Mouse (Mus musculus) CD4-positive helper T cell, adult 2 months (primary cell): ENCODE measurements at regions not wholly inside any gene's neighbourhood (a gene's known extent, or its start where the extent isn't known, plus 50 kb on each side); places are given as distances from the start of the nearest gene placed in this dataset.
A peak's percentile ranks its signal among the peaks of the same experiment; 100 is the strongest.

ENCODE experiments used
- DNase-seq: peaks from one replicate; pipeline ENCODE4 v3.0.0-alpha.2; 2012; ENCODE audit warnings: low read depth, missing footprints, low spot score

DNA sequence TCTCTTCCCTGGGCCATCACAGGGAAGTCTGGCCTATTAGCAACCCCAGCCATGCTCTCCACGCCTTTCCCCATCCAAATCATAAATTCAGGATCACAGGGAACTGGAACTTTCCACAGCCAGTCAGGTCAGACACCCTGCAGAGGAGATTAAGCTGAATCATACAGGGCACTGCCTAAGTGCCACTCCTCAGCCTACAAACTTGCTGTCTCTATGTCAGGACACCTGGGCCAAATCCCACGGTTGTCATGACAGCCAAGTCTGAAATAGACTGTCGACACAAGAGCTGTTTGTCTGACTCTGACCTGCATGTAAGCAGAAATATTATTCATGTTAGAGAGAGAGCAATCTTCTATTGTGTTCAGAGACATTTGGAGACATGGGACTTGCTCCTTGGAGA, 374.0 kb upstream of the Trib2 start:
- DNase-seq, result no peak

DNA sequence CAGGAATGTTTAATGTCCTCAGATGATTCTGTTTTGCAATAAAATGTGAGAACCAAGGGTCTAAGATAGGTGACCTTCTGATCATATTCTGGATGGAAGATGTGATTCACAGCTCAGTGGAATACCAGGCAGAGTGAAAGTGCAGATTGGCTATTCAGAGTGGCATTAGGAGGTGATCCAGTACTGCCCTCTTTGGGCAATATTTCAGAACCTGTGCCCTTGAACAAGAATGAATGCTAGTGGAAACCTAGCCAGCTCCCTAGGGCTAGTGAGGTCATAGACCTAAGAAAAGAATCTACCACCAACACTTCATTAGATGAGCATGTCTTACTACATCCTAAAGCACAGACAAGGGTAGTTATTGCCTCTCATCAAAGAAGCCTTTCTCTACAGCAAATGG, 372.7 kb upstream of the Trib2 start:
- DNase-seq, result no peak

DNA sequence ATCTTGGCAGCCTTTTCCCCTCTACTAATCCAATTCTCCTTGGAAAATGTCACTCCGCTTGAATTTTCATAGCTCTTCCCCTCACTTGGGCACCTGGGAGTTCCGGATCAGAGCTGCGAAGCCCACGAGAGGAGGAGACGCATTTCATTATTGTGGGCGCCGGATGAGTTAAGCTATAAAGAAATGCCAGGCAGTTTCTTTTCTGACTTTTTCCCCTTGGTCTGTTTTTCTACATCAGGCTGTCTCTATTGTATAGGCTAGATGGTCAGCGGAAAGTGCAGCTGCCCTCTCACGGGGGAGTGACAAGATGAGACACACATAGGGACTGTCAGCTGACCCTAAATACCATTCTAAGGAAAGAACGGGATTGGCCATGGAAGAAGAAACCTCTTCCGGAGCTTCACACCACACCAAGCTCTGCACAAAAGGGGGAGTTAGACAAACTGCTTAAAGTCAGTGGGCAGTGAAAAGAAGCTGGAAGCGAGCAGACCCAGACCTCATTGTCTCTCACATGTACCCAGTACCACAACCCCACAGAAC, 369.3 kb upstream of the Trib2 start:
- peak; percentile 16 for DNase-seq

DNA sequence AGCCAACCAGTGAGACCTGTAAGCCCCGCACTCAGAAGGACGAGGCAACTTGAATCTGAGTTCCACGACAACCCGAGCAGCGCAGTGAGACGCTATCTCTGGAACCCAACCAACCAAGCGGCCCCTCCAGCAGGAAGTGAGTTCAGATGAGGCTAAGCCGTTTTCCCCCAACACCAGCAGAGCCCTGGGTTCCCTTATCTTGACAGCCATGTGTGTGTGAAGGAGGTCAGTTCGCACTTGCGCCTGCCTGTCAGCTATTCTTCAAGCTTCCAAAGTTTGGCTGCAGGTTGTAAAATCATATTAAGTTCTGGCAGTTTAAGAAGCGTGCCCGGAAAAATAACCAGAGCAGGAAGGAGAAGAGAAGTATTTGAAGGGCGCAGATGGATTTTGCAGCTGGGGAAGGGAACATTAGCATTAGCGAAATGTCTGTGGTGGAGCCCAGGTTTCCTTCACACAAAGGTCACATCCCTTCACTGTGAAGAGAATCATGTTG, 368.8 kb upstream of the Trib2 start:
- peak; percentile 49 for DNase-seq

DNA sequence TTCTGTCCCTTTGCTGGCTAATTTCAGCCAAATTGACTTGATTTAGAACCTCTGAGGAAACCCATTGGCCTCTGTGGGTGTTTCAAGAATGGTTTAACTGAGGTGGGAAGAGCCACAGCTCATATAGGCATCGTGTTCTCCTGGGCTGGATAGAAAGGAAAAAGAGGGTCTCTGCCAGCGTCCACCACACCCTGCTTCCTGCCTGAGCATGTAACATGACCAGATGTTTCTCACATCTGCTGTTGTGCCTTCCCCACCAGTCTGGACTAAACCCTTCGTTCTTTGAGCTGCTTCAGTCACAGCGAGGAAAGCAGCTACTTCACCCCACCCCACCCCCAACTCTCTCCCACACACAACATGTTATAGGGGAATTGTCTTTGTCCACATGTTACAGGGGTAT, 366.3 kb upstream of the Trib2 start:
- no peak for DNase-seq

DNA sequence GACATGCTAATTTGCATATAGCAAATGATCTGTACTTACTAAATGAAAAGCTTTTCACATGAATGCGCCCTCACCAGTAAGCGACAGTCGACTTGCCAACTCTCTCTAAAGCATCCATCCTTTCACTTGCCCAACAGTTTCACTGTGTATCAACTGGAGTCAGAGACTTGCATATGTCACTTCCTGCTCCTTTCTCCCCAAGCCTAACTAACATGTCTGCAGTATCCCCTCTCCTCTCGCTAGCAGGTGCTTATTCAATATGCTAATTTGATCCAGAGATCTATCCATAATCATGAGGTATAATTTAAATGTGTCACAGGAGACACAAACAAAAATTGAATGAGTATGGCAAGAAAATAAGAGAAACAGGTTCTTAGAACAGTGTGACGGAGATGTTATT, 364.9 kb upstream of the Trib2 start:
- no peak for DNase-seq

DNA sequence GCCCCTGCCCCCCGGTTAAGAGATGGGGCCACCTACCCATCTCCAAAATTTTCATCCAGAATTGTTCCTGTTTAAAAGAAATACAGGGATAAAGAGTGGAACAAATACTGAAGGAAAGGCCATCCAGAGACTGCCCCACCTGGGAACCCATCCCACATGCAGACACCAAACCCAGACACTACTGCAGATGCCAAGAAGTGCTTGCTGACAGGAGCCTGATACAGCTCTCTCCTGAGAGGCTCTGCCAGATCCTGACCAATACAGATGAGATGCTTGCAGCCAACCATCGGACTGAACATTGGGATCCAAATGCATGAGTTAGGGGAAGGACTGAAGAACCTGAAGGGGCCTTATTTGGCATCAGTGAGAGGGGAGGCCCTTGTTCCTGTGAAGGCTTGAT, 363.2 kb upstream of the Trib2 start:
- no peak for DNase-seq

DNA sequence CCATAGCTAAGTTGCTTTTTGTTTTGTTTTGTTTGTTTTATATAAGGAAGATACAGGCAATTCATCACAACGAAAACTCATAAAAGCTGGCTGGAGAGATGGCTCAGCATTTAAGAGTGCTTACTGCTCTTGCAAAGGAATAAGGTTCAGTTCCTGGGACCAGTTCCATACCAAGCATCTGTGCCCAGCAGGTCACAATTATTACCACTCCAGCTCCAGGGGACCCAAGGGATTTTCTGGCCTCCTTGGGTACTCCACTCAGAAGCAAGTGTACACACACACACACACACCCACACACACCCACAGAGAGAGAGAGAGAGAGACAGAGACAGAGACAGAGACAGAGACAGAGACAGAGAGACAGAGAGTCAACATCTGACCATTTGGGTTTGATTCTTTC, 359.6 kb upstream of the Trib2 start:
- no peak for DNase-seq

DNA sequence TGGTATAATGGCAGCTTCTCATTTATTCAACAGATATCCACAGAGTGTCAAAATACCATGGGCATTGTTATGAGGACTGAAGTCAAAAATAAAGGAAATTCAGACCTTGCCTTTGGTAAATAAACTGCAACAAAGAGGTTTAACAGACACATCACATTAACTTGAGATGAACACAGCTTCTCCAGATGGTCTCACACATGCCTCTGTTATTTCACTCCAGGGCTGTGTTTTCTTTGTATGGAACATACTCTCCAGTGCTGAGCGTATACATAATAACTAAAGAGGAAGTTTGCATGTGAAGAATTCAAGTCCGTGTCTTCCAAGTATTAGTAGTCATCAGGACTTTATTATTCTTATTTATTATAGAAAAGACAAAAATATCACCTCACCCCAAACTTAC, 355.5 kb upstream of the Trib2 start:
- DNase-seq, result no peak

DNA sequence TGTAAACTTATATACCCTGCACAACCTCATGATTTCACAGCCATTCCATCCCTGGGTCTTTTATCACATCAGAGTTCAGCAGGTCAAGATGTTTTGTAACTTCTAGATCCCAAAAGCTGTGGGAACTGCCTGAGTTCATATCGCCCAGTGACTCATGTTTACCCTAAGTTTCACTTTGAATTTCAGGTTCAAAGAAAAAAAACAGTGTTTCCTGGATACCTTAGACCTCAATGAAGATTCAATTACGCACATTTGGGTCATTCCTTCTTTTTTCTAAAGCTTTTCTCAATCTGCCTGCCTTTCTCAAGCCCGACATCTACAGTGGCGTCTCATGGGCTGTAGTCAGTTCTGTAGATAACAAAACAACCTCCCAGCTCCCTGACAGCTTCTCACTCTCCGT, 354.9 kb upstream of the Trib2 start:
- DNase-seq, result peak; percentile 78

DNA sequence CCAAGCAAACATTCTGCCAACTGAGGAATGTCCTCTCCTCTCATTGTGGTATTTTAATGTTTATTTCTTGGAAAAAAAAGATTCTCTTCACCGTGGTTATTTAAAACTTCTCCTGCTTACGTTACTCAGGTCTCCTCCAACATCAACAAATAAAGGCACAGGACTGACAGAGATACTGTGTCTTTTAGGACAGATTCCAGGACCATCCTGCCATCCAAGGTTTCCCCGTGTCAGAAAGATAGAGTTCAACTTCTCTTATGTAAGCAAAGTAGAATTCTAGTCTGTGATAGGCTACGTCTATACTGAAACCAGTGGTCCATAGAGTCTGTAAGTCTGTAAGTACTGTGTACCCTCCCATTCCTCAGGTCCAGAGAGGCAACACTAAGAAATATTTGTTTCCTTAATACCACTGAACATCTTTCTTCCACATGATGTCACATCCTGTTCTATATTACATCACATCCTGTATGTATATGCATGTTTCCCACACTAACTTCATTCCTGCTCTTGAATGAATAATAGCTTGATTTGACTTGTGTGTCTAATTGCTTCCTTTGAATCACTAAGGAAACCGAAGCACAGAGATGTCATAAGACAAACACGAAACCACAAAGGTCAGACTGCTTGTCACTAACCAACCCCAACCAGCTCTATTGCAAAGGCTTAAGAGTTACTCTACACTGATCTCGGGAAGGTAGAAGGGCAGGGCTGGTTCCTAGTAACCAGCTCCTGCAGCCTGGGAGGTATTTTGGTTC, 353.2 kb upstream of the Trib2 start:
- peak; percentile 88 for DNase-seq

DNA sequence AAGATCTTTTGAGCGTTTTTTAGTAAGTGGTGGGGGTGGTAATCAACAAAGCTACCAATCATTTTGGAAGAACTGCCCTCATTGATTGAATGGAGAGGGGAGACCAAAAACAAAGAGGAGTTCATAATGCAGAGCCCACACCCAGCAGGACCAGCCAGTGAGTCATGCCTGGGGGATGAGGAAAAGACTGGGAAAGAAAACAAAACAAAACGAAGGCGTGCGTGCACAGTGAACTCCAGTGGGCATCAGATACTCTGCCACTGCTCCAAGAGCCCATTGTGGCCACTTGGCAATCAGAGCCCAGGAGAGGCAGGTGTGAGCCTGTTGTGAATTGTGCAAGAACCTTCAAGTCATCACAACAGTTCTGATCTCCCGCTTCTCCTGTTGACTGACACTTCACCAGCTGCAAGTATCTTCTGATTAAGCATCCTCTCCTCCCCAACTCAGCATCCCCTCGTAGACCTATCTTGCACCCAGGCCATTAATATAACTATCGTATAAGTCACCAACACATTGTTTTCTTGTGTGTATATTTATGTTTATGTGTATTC, 351.1 kb upstream of the Trib2 start:
- DNase-seq, result no peak

DNA sequence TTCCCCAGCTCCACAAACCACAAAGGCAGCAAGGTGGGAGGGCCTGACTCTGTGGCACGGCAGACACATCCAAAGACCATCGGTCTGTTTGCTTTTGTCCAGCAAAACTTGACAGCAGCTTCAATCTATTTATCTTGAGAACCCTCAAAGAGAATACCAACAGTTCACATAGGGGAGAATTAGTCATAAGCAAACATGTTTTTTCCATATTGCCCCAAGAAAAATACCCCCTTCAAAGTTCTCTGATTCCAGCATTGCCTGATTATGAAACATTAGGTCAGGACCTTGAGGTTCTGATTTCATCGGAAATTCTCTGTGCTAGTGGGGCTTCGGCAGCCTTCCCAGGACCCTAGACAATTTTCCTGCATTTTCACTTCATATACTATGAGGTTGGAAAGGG, 348.4 kb upstream of the Trib2 start:
- no peak for DNase-seq

DNA sequence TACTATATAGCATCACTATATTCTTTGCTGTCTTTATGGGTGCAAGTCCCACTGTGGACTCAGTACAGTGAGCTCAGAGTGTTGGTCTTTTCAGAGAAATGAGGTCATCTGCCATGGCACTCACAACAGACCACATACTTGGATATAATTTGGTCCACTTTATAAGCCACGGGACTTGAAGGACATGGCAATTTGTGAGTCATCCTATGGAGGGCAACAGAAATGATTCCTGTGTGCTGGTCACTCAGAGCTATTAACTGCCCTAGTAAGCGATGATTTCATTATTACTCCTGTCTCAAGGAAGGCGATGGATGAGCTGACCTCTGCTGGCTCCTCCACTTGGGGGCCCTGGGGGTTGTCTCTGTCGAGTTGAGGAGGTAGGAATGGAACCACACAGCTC, 345.2 kb upstream of the Trib2 start:
- DNase-seq, result no peak

DNA sequence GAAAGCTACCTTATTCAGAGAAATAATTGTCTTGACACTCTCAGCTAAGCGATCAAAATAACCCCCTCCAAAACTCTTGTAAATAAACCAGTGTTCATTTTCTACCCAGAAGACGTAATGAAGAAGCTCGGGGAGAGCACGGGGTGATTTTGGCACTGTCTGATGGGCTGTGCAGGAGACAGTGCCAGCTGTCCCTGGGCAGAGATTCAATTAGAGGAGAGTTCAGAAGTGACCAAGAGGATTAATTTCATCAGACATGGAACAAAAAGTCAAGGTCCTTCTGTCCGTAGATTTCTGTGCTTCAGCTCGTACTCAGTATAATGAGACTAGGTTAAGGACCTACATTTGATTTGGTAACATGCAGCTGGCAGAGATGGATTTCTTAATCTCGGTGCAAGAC, 341.2 kb upstream of the Trib2 start:
- DNase-seq, result no peak

DNA sequence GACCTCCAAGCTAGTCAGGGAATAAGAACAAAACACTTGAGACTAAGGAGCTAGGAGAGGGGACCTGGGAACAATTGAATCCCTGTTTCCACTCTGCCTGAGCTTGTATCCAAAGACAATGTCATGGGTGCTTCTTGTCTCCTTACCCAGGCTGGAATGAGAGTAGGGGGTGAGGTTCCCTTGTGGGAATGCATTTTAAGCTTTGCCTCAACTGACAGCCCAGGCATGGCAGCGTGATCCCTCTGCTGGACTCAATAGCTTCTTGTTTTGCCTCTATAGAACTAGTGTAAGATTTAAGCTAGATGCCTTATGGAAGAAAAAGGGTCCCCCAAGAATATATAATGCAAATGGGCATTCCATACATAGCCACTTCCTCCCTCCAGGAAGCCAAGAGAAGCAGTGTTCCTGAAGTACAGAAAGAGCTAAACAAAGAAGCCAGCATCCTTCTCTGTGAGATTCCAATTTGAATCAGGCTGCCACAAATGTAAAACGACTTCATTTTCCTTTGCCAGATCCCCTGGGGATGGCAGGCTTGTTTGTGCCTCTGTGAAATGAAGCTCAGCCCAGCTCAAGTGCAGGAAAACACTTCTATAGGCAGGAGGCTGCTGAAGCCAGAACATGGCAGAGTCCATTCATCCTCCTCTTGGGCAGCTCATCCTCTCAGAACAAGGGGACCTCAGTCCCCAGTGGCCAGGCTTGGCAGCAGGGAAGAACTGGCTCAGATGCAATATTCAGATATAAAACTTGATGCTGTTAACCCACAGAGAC, 339.3 kb upstream of the Trib2 start:
- no peak for DNase-seq

DNA sequence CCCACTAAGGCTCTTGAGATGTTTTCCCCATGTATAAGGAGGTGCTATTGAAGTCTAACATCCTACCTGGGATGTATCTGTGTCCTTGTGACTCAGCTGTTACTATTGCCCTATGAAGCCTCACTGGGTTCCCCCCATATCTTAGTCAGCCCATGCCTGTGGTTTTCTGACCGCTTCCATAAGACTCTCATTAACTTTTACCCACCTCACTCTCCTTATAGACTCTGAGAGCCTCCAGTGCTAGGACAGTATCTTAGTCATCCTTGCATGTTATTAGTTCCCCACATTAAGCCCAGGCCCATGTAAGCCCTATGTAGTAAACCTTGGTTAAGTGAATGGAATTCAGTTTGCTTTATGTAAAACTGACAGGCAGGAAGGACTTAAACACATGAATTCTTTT, 337.5 kb upstream of the Trib2 start:
- no peak for DNase-seq

DNA sequence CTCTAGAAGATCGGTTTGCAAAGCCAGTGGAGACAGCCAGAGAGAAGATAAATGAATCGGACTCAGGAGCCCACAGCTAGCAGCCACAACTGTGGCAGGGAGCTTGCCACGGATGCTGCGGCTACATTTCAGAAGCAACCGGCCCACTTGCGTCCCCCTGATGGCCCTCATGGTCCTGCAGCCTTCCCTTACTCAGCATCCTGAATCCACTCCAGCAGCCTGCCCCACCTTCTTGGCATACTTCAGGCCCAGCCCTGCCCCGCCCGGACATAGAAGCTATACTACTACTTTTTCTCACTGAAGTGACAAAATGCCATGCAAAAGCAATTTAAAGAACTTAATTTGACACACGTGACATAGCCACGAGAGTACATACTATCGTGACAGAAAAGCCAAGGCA, 335.4 kb upstream of the Trib2 start:
- DNase-seq, result no peak

DNA sequence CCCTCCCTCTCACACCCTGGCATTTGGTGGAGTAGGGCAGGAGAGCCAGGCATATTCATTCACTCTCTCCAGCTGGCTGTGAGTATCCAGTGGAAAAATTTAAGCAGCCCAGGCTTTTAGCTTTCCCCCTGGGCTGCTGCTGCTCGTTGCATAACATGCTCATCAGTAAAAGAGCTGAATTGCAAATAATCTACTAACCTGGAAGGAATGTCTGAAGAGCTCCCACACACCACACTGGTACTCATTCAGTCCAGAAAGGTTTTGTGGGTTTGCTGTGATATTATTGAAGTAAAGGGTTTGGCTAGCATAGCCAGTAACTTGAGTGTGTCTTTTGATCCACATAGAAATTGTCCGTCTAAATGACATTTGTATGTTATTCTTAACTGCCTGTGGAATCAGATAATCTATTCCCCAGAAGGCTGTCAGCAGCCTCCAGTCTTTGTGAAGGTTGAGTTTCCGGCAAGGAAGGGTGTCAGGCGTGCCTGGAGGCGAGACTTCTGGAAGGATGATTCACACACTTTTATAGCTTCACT, 334.5 kb upstream of the Trib2 start:
- no peak for DNase-seq

DNA sequence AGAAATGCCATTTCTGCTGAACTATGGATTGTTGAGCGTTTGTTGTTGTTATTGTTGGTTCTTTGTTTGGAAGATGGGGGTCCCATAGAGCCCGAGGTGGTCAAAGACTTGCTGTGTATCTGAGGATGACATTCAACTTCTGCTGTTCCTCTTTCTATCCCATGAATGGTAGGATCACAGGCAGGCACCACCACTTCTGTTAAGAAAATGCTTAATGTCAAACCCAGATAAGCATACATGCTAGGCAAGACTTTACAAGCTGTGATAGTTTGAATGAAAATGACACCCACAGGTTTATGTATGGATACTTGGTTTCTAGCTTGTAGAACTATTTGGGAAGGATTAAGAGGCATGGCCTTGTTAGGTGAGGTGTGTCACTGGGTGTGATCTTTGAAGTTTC, 330.2 kb upstream of the Trib2 start:
- no peak for DNase-seq

DNA sequence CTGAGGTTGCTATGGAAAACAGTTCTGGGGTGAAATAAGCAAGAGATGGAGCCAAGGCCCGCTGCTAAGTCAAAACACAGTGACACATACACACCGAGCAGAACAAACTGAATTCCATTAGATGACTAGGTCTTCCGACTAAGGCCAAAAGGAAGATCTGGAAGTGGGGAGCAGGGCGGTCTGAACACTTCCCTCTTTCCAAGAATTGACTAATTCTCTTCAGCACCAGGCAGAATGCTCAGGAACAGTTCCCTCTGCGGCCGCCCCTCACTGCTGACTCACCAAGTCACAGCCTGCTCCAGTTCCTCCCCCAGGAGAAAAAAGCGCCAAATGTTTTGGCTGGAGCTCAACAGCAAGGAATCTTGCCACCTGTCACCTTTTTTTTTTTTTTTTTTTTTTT, 328.9 kb upstream of the Trib2 start:
- no peak for DNase-seq

DNA sequence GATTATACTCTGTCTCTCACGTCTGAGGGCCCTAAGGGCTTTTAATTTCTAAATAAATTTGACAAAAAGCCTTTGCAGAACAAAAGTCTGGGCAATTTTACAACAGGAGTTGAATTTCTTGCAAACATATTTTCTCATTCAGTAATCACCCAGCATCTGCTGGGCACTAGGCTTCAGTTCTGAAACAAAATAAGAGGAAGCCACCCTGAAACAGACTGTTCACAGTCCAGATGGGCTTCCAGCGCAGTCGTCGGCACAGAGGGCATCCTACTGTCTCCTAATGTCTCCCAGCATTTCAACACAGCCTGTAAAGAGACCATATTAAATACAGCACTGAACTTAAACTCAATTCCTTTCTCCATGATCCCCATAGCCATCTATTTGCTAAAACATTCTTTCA, 324.5 kb upstream of the Trib2 start:
- DNase-seq, result no peak
